Mouse (Mus musculus) monocyte, adult 2 months (primary cell): ENCODE measurements around the gene Tsnax.

Source experiments
- DNase-seq, 2 experiments: peaks; one replicate each; pipeline ENCODE4 v3.0.0; 2022; ENCODE audit warnings: low spot score in 2 of 2, low read depth in 1 of 2

Tsnax gene

DNA sequence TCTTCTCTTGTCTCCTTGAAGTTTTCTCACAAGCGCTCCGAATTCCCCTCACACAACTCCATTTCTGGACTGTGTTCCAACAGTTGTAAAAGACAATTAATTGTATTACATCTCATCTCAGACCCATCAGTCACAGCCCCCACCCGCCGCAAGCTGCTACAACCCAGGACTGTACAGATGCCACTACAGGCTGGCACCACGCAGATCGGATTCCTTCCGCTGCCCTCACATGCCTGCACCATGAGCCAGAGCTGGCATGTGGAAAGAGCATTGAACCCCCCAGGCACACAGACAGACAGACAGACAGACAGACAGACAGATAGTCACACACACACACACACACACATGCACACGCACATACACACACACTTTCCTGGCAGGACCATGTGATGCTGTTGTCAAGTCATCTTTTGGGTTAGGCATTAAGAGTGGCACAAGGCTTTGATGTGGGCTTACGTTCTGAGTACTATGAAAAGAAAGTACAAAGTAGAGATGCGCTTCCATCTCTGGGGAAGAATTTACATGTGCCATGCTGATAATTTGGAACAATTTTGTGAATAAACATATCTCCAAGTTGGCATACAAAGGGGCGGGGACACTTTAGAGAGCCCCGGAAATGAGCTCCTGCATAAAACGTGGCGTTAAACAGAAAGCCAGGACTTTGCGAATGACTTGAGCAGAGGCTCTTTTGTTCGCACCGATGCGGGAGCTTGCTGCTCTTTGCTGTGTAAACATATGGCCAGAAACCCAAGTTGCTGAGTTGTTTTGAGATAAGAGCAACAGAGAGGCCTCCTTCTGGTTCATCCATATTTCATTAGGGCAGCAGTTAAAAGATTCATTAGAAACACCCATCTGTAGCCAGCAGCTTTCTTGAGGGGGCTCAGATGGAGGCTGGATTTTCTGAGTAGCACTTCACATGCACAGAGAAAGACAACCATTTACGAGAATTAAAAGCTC lies 67.9 kb downstream of the Tsnax start:
- no peak for DNase-seq

DNA sequence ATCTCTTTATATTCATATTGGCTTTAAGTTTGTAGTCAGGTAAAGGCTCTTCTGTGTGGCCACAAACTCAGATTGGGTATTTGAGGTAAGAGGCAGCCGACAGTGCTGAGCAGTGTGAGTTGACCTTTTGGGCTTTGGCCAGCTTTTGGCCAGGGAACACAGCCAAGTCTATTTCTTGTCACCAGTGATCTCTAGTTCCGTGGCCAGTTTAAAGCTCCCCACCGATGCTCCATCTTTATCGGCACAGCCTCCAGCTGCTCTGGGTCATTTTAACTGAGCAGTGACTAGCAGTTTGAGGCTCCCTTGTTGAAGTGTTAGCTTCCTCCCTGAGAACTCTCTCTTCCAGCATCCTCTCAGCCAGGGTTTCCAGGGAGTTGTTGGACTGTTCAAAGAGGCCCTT lies 70.9 kb downstream of the Tsnax start:
- no peak for DNase-seq
